Mouse (Mus musculus): Measurements from ENCODE around the gene Cbx2.

Gene Cbx2

GRCm38 (mm10) chr11:119056301-119057211, 33.8 kb downstream of the Cbx2 start:
- peak; percentile 54 to 85 for DNase-seq (ENCODE audit: inconsistent age in 2 of 2, low spot score in 1 of 2)

GRCm38 (mm10) chr11:119057291-119057690, 34.5 kb downstream of the Cbx2 start:
- DNase-seq (ENCODE audit: inconsistent age in 2 of 2, low spot score in 1 of 2) = no peak

GRCm38 (mm10) chr11:119058041-119058995, 35.6 kb downstream of the Cbx2 start:
- peak; percentile 32 to 74 for DNase-seq (ENCODE audit: inconsistent age in 2 of 2, low spot score in 1 of 2)

GRCm38 (mm10) chr11:119059256-119059655, 36.5 kb downstream of the Cbx2 start:
- DNase-seq (ENCODE audit: inconsistent age in 2 of 2, low spot score in 1 of 2) = no peak

- DNase-seq (ENCODE audit: inconsistent age in 2 of 2, low spot score in 1 of 2) = peak in 1 of 2 experiments; percentile 68
Observed at GRCm38 (mm10) chr11:119066841-119067240, 44.1 kb downstream of the Cbx2 start.

- no peak for DNase-seq (ENCODE audit: inconsistent age in 2 of 2, low spot score in 1 of 2)
Observed at GRCm38 (mm10) chr11:119072239-119072638, 49.5 kb downstream of the Cbx2 start.

GRCm38 (mm10) chr11:119072986-119073385, 50.2 kb downstream of the Cbx2 start:
- DNase-seq (ENCODE audit: inconsistent age in 2 of 2, low spot score in 1 of 2) = no peak

- DNase-seq (ENCODE audit: inconsistent age in 2 of 2, low spot score in 1 of 2) = no peak
Observed at GRCm38 (mm10) chr11:119073876-119074433, 51.2 kb downstream of the Cbx2 start.

GRCm38 (mm10) chr11:119075805-119076204, 53.0 kb downstream of the Cbx2 start:
- DNase-seq (ENCODE audit: inconsistent age in 2 of 2, low spot score in 1 of 2) = no peak

- DNase-seq (ENCODE audit: inconsistent age in 2 of 2, low spot score in 1 of 2) = no peak
Observed at GRCm38 (mm10) chr11:119077755-119078154, 55.0 kb downstream of the Cbx2 start.

GRCm38 (mm10) chr11:119078691-119079444, 56.1 kb downstream of the Cbx2 start:
- DNase-seq (ENCODE audit: inconsistent age in 2 of 2, low spot score in 1 of 2) = peak; percentile 75 to 91

GRCm38 (mm10) chr11:119079445-119079837, 56.7 kb downstream of the Cbx2 start:
- peak in 1 of 2 experiments; percentile 32 for DNase-seq (ENCODE audit: inconsistent age in 2 of 2, low spot score in 1 of 2)

- DNase-seq (ENCODE audit: inconsistent age in 2 of 2, low spot score in 1 of 2) = peak; percentile 46 to 67
Observed at GRCm38 (mm10) chr11:119080461-119081147, 57.8 kb downstream of the Cbx2 start.

All from adrenal gland, adult (tissue).